Mouse (Mus musculus) brown adipose tissue, adult 24 weeks (tissue): ENCODE measurements around the gene Timd2. TPM values are rescaled to one million over a fixed set of nuclear protein-coding genes. Genes with fewer than 3 reads are reported as not detected.

Experiments used
- H3K27ac ChIP-seq: fragments of 200-500 bp; replicated peaks from 2 replicates; pipeline ENCODE4 v1.5.1; 2012; ENCODE audit warnings: low read depth, mild to moderate bottlenecking, low read length
- H3K4me1 ChIP-seq: fragments of 200-500 bp; 2 replicates; pipeline ENCODE4 v1.6.1; 2012; ENCODE audit warnings: low read length, mixed read lengths; ENCODE audit not compliant: control insufficient read depth, insufficient read depth, insufficient read length
- H3K4me3 ChIP-seq: fragments of 200-500 bp; 2 replicates; pipeline ENCODE4 v1.5.1; 2012; ENCODE audit warnings: low read depth, mild to moderate bottlenecking, low read length, moderate library complexity; ENCODE audit not compliant: insufficient read depth
- polyA plus RNA-seq: library from polyadenylated mRNA; stranded (reverse); fragments of >200 nt; gene quantifications from 2 replicates; pipeline ENCODE4 v1.2.4, GENCODE M21; 2012; ENCODE audit not compliant: missing spikeins, insufficient read depth, insufficient read length

The Timd2 gene
- polyA plus RNA-seq, 1 experiment: not detected

DNA sequence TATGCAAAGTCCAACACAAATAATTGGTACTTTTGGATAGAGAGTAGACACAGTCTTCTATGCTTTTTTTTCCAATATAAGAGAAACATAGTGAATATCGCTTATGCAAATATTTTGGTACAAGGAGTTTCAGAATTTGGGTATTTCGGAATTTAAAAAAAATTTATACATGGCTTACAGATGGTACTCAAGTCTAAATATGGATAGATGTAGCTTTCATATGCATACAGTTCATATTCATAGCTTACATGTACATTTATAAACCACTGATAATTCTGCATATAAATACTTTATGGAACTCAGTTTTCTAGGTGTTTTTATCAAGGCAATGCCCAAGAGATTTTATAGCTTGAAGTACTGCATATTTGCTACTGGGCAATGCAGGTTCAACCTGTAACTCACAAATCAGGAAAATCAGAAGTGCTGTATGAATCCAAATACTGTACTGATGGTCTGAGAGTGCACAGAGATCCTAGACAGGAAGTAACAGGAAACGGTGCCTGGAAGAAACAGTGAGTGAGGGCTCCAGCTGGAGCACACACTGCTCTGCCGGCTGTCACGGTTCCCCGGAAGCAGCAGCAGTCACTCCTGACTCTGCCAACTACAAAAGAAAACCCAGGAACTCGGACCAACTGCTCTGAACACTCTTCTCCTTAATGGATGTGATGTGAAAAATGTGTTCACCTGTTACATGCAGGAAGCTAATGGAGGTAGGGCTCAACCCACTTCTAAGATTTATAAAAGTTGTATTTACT is 86.3 kb downstream of the Timd2 start:
- Histone ChIP-seq H3K27ac (no peak overlapping the region), H3K4me3 (no peak overlapping the region), H3K4me1 (no peaks in the 10 kb centered on the region)

DNA sequence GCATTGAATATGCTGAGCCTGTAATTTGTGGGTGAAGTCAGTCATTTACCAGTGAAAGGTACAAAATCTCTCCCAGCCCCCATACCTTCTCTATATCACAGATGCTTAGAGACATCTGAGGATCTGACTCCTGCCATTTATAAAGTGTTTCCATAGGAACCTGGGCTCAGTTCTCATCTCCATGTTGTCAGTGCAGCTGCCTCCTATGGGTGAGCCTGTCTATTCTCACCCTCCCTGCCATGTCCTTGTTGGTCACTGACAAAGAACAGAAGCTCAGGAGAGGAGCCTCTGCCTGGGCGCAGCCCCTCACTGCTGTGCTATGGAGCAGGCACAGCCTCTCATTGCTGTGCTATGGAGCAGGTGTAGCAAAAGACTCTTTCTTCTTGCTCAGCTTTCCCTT is 86.9 kb downstream of the Timd2 start:
- Histone ChIP-seq H3K27ac (no peak overlapping the region), H3K4me1 (no peaks in the 10 kb centered on the region), H3K4me3 (no peak overlapping the region)

Other genes starting within 250 kb of the Timd2 start
- not detected in 2 replicates for gene Gm12169, start 182.8 kb downstream of the Timd2 start, polyA plus RNA-seq
- gene BC053393, start 135.5 kb downstream of the Timd2 start, polyA plus RNA-seq: not detected in 2 replicates
- gene Dppa1, start 77.8 kb downstream of the Timd2 start, polyA plus RNA-seq: not detected in 2 replicates
- gene Havcr1, start 28.0 kb upstream of the Timd2 start, polyA plus RNA-seq: not detected in 2 replicates
- 0.50 and 2.1 TPM in 2 replicates for gene Timd4, start 103.7 kb upstream of the Timd2 start, polyA plus RNA-seq